Mouse (Mus musculus): ENCODE data around the gene Trmt10c.
"Not testable (repeated sequence)": the region's sequence is repeated elsewhere in the genome, so short reads cannot be mapped to it uniquely, and the experiment has no call there.

Trmt10c gene

DNA sequence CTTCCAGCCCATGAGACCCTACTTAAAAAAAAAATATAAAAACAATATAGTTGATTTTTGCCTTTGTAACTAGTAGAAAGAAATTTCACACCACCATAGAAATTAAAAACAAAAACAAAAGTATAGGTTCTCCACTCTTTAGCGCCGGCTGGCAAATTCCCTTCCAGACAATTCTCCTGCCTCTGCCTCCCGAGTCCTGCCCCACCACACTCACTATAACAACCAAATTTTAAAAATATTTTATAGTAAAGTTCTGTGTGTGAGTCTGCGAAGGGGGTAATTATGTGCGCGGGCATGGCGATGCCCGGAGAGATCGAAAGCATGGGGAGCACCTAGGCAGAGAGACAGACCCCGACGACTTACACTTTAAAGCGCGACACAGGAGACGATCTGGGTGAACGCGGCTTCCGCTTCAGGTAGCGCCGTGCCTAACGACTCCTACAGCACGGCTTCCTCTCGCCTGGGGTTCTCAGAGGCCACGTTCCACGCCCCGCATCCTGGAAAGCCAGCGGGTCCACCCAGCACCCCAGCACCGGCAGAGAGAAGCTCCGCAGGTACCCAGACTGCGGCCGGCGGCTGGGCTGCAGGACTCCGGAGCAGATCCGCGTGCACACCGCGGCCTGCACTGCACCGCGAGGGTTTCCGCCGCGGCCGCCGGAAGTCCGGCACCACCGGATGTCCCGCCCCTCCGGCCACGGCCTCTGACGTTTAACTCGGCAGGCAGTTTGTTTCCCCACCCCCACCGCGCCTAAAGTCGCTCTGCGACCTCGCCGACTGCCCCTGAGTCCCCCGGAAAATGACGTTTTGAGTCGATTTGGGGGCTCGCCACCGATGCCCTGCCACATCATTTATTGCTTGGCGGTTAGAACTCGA lies at the start of gene Trmt10c:
Trmt10c (minus strand) TSS at position 682 of the 873 bp plus-strand sequence.
- ATAC-seq (ENCODE audit: insufficient number of reproducible peaks, low FRiP score, low TSS enrichment): peak; percentile 100

- no peak for ATAC-seq (ENCODE audit: insufficient number of reproducible peaks, low FRiP score, low TSS enrichment)
Observed at GRCm38 (mm10) chr16:56086336-56086735, 48.7 kb upstream of the Trmt10c start.

DNA sequence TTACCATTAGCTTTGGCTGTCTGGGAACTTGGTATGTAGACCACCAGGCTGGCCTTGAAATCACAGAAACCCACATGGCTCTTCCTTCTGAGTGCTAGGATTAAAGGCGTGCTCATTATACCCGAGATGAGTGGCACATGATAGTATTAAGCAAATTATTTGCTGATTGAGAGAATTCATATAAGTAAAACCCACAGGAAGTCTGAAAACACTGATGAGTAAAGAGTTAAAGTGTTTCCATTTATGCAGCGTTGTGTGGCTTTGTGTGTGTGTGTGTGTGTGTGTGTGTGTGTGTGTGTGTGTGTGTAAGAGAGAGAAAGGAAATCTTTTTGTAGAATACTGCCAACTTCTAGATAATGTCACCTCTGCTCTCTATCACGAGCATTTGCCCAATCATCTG lies 44.1 kb upstream of the Trmt10c start:
- no peak for ATAC-seq (ENCODE audit: insufficient number of reproducible peaks, low FRiP score, low TSS enrichment)

GRCm38 (mm10) chr16:56079419-56079818 lies 41.8 kb upstream of the Trmt10c start:
- ATAC-seq (ENCODE audit: insufficient number of reproducible peaks, low FRiP score, low TSS enrichment): no peak

DNA sequence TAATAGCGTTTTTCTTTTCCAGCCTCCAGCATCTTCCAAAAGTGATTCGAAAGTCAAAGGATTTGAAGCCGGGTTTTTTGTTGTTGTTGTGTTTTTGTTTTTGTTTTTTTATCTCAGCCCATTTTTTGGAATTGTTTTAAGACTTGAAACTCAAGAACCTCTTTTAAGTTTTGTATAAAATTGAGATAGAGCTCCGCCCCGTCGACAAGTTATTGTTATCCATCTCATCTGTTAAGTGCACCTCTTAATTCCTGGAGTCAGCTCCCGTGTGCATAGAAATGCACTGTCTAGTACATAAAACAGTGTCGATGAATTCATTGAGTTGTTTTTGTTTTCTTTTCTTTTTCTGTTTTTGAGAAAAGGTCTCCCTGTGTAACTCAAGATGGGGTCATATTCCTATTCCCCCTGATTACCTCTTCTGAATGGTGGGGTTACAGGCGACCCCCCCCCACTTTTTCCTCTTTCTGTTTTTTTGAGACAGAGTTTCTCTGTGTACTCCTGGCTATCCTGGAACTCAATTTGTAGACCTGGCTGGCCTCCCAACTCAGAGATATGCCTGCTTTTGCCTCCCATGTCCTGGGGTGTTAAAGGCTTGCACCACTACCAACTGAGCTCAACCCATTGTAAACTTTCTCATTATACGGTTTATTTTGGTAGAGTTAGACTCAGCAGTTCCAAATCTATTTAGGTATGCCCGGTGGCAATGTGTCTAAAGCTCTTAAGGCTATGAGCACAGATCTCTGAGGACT lies 38.7 kb upstream of the Trmt10c start:
- ATAC-seq (ENCODE audit: insufficient number of reproducible peaks, low FRiP score, low TSS enrichment): no peak

DNA sequence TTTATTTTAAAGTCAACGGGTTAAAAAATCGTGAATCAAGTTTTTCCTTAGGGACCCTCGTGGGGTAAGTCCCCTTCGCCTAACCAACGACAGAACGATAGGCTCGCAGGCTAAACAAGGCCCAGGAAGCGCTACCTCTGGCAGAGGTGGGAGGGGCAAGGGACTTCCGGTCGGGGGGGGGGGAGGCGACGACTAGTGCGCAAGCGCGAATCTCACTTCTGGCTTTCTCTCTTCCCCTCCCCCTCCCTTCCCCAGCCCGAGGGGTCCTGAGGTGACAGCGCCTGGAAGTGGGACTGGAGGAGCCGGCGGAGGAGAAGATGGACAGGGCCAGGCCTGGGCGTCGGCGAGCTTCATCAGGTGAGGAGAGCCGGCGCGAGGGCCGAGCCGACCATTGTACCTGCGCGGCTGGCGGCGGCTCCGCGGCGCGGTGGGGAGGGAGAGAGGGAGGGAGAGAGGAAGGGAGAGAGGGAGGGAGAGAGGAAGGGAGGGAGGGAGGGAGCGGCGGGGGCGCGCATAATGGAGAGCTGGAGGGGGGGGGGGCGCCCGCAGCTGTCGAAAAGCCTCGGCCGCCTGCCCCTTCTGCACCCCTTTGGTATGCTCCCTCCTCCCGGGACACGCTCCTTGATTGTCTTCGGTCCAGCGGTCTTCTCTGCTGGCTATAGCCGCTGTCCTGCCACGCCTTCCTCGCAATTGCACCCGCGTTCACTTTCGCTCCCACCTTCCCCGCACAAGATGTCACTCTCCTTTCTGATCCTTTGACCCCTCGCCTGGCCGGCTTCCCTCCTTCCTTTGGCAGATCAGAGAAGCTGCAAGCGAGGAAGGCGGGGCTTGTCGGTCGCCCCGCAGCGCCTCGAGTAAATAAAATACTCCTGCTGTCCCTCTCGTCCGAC lies 37.8 kb upstream of the Trmt10c start:
- peak; percentile 85 for ATAC-seq (ENCODE audit: insufficient number of reproducible peaks, low FRiP score, low TSS enrichment)

DNA sequence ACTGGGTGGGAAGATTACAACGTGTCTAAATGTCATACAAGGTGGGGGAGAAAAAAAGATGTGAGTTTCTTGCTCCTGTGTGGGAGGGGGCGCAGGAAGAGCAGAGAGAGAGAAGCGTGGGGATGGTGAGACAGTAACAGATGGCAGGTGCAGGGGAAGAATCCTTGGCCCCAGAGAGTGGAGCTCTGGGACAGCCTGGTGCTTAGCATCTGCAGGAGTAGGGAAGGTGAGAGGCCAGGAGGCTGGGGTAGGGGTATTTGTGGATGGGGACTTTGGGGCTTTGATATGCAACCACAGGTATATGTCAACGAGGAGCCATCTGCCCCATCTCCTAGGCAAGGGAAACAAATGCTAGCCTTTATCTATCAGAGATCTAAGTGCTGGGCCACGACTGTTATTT lies 36.9 kb upstream of the Trmt10c start:
- ATAC-seq (ENCODE audit: insufficient number of reproducible peaks, low FRiP score, low TSS enrichment): peak; percentile 27; the same call in 1 of the 2 replicates

DNA sequence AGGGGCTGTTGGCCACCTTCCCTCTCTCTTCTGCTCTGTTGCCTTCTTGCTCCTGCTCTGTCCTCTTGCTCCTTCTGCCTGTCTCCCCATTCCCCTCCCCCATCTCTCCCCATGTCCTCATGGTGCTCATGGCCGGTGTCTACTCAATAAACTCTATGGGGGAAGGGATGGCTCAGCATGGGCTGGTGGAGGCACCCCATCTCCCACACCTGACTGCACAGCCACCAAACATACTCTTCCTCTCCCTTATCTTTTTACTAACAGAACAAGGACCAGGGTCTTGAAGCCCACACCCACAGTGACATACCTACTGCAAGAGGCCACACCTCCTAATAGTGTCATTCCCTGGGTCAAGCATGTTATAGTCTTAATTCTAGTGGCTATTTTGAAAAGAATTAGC lies 36.5 kb upstream of the Trmt10c start:
- ATAC-seq (ENCODE audit: insufficient number of reproducible peaks, low FRiP score, low TSS enrichment): no peak

DNA sequence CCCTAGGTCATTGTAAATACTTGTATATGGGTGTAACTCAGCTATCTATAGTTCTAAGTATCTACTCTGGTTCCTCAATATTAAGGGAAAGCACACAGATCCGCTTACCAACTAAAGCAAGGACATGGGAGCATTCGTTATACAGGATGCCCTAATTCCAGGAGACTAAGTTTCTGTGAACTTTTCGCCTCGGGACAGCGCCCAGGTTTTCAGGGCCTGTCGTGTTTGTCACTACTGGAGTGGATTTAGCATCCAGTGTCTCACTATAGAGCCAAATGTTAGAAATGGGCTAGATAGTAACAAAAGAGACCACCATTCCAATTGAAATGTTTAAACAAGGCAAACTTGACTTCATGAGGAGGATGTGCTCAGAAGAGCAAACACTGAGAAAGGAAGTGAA lies 35.5 kb upstream of the Trmt10c start:
- not testable (repeated sequence) for ATAC-seq (ENCODE audit: insufficient number of reproducible peaks, low FRiP score, low TSS enrichment)

DNA sequence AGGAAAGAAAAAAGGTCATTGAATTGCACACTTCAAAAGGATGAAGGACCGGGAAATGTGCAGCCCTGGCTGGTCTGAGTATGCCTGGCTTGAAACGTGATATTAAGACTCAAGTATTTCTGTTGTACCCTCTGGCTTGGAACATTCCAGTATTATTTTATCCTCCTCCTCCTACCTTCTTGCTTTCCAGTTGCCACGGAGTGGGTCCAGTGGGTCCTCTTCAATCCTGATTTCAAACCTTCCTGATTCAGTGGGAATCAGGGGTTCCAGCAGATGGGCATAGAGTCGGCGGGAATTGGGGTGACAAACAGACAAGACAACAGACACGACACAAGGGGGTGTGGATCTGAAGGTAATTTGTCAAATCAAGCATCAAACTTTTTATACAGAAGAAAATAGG lies 34.9 kb upstream of the Trmt10c start:
- ATAC-seq (ENCODE audit: insufficient number of reproducible peaks, low FRiP score, low TSS enrichment): no peak

- no peak for ATAC-seq (ENCODE audit: insufficient number of reproducible peaks, low FRiP score, low TSS enrichment)
Observed at GRCm38 (mm10) chr16:56071317-56072232, 34.0 kb upstream of the Trmt10c start.

DNA sequence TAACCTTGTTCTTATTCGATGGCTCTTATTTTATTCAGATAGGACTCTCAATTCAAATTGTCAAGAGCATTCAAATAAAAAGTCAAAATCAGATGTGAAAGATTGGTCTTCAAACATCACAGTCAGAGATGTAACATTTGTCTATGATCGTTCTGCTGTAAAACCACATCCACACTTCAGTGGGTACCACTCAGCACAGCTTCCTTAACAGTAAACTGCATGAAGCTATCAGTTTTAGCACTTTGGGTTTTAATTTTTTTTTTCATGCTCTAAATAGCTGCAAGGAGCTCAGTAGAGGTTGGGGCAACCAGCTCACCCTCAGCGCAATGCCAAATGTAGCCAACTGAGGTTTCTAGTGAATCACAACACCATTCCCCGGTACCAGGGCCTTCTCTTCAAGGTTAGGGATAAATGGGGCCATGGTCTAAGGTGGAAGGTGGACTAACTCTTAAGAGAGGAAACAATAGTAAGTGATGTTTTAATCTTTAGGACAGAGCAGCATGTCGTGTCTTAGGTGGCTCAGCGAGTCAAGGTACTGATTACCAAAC lies 31.0 kb upstream of the Trmt10c start:
- ATAC-seq (ENCODE audit: insufficient number of reproducible peaks, low FRiP score, low TSS enrichment): no peak

GRCm38 (mm10) chr16:56066113-56066512 lies 28.5 kb upstream of the Trmt10c start:
- no peak for ATAC-seq (ENCODE audit: insufficient number of reproducible peaks, low FRiP score, low TSS enrichment)

DNA sequence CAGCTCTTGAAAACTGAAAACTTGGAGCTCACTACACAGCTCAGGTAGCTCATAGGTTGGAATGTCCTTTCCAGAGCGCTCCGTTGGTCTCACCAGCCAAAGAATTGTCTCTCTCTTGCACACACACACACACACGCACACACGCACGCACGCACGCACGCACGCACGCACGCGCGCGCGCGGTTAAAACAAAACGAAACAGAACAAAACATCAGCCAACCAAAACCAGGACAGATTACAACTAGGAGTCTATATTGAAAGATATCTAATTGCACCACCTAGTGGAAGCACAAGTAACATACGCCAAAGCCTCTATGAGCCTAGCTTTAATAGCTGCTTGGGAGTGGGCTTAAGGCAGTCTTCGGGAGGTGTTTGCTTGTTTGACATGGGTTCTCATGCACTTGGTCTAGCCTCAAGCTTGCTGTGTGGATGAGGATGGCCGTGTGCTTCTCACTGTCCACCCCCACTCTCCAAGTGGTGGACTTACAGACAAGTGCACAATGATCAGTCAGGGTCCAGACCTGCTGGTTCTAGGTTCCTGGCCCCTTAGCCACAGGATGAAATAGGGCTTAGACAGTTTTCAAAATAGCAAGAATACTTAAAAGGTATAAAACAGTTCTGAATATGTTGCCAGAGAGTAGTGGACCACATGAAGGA lies 26.8 kb upstream of the Trmt10c start:
- peak; percentile 93 for ATAC-seq (ENCODE audit: insufficient number of reproducible peaks, low FRiP score, low TSS enrichment)

- no peak for ATAC-seq (ENCODE audit: insufficient number of reproducible peaks, low FRiP score, low TSS enrichment)
Observed at GRCm38 (mm10) chr16:56062981-56063380, 25.4 kb upstream of the Trmt10c start.

DNA sequence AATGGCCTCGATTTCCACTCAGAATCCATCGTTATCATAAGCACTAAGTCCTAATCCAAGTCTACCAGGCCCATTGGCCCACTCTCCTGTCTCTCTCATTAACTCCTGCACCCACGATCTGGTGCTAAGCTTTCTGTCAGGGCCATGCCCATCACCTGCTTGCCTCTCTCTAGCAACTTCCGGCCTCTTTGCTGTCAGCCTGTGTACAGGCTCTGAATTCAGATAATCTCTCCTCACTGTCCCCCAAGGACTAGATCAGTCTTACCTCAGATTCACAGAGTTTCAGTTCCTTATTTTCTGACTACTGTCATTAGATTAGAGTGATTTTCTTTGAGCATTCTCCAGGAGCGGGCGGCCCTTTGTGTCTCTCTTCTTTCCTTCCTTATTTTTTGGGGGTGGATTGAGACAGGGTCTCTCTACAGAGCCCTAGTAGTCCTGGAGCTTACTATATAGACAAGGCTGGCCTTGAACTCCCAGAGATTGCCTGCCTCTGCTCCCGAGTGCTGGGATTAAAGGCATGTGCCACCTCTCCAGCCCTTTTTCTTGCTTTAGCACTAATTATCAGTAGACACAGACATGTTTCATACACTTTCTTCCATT lies 24.5 kb upstream of the Trmt10c start:
- ATAC-seq (ENCODE audit: insufficient number of reproducible peaks, low FRiP score, low TSS enrichment): no peak

DNA sequence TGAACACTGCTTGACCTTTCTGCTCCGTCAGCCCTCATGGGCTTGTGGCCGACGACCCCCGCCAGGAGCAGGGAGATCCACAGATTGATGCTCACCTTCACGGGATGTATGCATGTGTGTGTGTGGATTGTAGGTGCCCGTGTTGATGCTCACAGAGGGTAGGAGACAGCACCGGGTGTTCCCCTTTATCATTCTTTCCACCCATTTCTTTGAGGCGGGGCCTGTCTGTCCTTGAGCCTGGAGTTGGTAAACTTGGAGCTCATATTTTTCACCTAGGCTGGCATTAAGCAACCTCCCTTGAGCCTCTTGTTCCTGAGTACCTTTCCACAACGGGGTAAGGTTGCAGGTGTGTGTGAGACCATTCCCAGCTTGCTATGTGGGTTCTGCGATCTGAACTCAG lies 20.5 kb upstream of the Trmt10c start:
- ATAC-seq (ENCODE audit: insufficient number of reproducible peaks, low FRiP score, low TSS enrichment): no peak

GRCm38 (mm10) chr16:56056944-56057590 lies 19.4 kb upstream of the Trmt10c start:
- ATAC-seq (ENCODE audit: insufficient number of reproducible peaks, low FRiP score, low TSS enrichment): no peak

Data from cerebellum, adult (tissue).